Mouse (Mus musculus): Measurements from ENCODE around the gene Gcn1l1.
A peak's percentile ranks its signal among the peaks of the same experiment; 100 is the strongest.

Gcn1l1 gene

DNA sequence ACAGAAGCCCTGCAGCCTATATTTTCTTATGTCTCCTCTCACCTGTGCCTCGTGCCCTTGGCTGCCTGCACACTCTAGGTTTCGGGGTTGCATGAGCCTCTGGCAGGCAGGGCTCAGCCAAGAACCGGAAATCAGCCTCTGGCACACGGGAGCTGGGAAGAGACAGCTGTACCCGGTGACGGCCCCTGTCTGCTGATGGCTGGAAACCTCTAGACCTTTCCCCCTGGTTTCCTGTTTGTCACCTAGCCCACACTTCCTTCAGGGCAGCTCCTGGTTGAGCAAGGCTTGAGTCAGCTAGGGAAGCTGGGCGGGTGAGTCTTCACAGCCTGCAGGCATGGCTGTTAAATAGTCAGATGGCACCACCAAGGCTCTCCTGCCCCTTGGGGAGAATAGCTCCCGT is 30.2 kb upstream of the Gcn1l1 start:
- no peak for DNase-seq (ENCODE audit: low spot score in 2 of 2)

DNA sequence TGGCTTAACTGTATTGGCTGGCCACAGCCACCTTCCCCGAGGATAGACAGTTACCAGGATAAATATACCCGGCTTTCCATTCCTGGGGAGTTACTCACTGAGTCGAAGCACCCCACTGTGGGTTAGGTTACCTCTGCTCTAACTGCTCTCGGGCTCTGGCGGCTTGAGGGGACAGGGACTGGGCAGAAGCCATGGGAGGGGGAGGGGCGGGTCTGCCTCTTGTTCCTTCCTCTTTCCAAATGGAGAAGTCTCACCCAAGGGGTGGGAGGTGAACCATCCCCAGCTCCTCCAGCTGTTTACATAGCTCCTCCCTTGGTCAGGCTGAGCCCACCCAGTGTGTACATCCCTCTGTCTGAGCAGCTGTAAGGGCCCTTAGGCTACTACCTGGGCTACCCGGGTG is 29.4 kb upstream of the Gcn1l1 start:
- DNase-seq (ENCODE audit: low spot score in 2 of 2) = no peak

DNA sequence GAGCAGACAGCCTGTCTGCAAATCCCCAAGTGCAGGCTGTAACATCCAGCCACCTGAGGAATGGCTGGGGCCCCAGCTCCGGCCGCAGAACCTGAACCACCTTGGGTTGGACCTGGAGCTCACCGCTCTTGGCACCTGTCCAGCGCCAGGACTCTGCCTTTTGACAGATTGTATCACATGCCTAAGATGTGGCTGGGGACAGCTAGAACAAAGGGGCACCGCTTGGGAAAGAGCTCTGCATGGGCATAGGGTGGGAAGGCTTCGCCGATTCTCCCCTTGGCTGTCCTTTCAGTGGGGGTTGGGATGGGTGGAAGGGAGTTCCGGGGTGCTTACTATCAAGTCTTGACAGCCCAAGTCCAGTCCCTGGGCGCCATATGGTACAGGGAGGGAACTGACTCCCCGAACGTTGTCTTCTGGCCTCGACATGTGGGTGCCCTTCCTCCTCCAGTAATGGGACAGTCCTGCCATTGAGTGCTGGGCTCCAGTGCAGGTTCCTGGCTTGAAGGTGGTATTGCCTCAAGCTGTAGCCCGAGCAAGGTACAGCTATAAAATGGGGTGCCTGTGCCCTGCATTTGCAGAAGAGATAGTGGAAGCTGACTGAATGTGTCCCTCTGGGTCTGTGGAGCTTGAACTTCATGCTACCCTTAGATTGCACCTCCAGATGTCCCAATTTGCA is 26.9 kb upstream of the Gcn1l1 start:
- DNase-seq (ENCODE audit: low spot score in 2 of 2) = no peak

DNA sequence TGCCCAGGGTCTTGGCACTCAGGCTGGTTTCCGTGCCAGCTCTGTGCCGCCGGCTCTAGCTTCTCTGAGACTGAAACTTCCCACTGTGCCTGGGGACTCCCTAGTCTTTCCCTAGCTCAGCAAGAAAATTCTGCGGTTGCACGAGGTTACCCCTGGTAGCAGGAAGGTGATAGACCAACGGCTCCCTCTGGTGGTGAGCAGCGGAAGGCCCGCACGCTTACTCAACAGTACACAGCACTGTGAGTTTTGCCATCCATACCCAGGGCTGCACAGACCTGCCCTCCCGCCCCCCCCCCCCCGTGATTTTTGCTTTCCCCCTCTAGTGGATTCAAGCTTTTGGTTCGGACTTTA is 26.4 kb upstream of the Gcn1l1 start:
- peak; percentile 81 to 92 for DNase-seq (ENCODE audit: low spot score in 2 of 2)

DNA sequence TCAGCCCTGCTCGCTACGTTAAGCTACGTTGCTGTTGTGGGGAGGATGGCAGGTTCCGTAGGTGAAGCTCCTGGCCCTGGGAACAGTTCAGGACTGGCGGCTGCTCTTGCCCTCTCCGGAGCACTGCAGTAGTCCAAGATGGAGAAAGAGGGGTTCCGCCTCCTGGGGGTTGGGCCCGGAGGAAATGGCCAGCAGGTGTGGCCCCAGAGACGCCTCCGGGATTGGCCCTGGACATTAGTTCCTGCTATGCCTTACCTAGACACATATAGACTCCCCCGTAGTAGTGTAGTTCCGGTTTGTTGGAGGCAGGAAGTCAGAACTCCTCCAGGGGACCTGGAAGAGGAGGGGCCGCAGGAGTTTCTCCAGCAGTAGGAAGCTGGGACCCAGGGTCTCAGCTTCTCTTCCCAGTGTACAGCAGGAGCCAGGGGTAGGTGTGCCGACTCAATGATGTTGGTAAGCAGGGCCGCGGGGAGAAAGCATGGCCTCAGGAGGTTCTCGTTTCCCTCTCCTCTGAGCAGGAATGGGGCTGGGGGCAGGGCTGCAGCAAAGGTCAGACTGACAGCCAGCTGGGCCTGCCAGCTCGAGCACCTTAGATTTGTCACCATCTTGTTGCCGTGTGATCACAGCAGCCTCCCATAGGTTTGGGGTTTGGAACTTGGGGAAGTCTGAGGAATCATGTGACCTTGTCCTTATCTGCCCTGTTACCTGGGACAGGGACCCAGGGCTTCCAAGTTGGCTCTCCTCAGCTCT is 22.2 kb upstream of the Gcn1l1 start:
- no peak for DNase-seq (ENCODE audit: low spot score in 2 of 2)

DNA sequence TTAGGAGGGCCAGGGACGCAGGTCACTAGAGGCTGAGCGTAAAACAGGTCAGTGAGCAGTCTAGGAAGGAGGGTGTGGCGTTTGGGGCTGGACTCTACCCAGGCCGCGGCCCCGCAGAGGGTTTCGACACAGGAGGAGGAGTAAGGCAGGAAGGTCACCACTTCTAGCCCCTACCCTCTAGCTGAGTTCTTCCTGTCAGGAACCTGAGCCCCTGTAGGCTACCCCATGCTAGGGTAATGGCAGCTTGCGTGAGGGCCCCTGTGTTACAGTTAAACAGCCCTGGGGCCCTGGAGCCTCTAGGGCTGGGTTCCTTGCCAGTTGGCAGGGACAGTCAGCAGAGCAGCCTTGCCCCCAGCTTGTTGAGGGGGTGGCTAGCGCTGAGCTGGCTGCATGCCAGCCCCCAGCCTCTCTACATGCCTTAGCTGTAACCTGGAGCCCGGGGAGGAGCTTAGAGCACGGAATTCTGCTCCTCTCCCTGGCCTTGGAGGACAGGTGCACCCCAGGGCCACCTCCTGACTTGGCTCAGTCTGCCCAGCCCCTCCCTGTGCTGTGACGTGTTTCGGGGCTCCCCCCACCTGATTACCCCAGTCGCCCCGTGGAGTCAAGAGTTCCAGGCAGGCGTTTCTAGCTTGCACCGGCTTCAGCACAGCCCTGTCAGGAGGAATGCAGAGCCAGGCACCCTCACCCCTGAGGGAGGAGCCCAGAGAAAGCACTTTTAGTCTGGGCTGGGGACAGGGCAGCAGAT is 21.4 kb upstream of the Gcn1l1 start:
- peak in 1 of 2 experiments; percentile 51 for DNase-seq (ENCODE audit: low spot score in 2 of 2)

DNA sequence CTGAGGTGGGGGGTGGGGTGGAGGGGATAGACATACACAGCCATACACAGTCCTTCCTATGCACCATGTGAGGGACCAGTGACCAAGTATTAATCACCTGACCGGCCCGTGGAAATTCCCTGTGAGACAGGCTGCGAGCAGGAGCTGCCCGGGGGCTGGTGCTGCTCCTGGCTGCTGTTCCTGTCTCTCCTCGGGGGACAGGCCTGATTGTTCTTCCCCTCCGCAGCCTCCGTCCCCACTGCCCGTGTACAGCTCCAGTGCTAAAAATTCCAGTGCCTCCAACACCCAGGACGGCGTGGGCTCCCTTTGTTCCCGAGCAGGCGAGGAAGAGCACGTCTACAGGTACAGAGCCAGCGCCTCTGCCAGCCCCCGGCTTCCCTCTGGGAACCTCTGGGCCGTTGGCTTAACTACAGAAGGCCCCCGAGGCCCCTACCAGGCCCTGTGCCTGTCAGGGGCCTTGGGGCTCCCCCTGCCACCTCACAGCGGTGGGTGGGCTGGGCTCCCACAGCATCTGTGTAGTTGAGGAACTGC is 20.3 kb upstream of the Gcn1l1 start:
- DNase-seq (ENCODE audit: low spot score in 2 of 2) = no peak

DNA sequence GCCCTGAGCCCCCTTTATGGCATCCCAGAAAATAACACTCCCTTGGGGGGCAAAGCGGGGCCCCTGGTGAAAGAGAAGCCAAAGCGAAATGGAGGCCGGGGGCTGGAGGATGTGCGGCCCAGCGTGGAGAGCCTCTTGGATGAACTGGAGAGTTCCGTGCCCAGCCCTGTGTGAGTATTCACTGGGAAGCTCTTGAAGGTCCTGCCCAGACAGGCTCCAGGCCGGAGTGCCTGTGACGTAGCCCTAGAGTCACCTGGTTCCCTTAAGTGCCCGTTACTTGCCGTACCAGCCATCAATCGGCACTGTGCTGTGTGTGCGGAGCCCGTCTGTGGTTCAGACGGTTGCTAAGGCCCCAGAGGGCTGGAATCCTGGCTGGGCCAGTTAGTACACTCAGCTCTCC is 19.4 kb upstream of the Gcn1l1 start:
- DNase-seq (ENCODE audit: low spot score in 2 of 2) = no peak

DNA sequence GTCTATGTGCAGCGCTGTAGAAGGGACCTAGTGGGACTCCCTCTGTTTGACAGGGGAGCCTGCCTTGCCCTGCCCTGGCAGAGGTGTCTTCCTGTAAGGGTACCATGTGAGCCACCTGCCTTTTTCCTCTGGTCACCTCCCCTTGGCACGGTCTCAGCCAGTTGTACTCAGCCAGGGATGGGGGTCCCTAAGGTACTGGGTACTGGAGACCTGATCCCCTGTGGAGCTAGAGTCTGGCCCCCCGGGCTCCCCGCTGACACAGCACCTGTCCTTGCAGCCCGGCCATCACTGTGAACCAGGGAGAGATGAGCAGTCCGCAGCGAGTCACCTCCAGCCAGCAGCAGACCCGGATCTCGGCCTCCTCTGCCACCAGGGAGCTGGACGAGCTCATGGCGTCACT is 18.5 kb upstream of the Gcn1l1 start:
- no peak for DNase-seq (ENCODE audit: low spot score in 2 of 2)

DNA sequence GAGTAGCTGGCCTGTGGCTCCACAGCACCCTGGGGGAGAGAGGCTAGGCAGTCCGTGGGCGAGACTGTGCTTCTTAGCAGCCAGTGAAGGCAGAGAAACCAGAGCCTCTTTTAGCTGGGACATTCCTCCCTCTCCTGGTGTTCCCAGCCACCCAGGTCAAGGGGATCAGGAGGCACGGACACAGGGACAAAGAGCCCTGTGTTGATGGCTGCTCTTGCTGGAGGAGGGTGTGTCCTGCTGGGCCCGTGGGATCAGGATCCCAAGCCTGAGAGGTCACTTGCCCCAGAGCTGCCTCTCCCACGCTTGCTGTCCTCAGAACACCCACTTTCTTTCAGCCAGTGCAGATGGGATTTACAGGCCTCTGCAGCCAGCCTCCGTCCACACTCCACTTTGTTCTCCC is 18.0 kb upstream of the Gcn1l1 start:
- DNase-seq (ENCODE audit: low spot score in 2 of 2) = no peak

DNA sequence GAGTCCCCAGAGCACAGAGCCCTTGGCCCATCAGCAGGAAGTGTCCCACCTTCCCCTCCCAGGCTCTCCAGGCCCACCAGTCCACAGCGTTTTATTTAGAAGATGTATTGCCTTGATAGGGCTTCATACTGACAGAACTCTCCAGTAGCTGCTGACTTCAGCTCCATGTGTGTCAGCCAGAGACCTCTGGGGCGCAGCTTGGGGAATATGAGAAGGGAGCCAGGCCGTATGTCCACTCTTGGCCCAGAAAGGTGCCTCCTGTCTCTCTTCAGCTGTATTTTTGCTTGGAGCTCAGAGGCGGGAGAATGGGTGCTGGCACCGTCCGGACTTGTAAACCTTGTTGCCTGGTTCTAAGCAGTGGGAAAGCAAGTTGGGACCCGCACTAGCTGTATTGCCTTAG is 17.6 kb upstream of the Gcn1l1 start:
- no peak for DNase-seq (ENCODE audit: low spot score in 2 of 2)

DNA sequence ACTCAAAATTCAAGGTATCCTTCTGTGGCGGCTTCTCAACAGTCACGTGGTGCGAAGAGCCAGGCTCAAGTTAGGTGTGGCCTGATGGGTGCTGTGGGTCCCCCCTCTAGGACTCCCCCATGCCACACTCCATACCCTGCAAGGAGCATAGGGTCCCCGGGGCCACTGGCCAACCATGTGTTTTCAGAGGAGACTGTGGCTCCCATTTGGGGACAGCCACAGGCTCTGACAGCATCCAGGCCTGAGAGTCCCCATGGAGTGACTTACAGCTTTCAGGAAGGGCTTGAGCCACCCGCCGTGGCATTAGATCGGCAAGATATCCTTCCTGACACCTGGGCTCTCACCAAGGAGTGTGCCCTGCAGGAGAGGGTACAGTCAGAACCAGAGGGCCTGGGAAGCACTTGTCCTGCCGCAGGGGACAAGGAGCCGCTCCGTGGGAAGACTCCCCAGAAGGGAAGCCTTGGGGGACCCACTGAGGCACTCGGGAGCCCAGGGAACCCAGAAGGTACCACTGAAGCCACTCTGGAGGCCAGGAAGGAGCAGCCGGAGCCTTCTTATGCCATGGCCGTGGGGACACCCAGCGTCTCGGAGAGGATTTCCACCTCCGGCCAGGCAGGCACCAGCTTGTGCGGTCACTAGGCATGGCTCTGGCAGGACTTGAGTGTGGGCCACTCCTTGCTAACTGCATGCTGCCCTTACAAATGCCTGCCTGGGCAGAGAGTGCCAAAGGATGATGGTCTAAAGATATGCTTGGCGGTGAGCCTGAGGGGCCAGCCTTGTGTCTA is 16.4 kb upstream of the Gcn1l1 start:
- no peak for DNase-seq (ENCODE audit: low spot score in 2 of 2)

DNA sequence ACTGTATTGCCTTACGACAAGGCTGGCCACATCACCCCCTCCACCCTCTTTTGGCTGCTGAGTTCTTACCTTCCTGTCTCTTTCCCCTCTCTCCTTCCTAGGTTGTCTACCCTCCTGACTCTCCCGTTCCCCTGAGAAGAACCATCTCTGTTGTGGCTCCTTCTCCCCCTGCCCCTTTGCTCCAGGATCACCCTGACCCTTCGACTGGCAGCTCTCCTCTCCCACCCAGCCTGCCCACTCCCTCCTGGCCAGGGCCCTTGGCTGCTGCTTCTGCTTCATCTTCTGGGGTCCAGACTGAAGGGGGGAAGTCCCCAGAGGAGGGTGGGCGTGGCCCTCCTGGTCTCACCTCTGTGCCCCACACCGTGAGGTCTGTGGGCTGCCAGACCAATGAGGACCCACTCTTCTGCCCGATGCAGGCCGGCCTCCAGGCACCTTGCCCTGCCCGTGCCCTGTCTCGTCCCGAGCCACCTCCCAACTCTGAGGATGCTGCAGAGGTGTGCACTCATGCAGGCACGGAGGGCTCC is 14.5 kb upstream of the Gcn1l1 start:
- DNase-seq (ENCODE audit: low spot score in 2 of 2) = no peak

DNA sequence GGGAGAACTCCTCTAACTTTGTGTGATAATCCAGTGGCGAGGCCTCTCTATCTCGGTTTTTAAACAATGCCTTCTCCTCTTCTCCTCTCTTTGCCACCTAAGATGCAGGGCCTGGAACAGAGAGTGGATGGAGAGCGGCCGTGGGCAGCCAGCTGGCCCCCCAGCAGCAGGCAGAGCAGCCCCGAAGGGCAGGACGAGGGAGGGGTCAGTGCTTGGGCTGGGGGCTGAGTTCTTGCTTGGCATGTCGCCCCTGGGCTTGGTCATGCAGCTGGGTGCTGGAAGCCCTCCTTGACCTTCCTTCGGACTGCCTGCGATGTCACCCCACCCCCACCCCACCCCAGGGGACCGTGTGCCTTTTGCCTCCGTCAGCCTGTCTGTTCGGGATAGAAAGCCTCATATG is 13.7 kb upstream of the Gcn1l1 start:
- no peak for DNase-seq (ENCODE audit: low spot score in 2 of 2)

DNA sequence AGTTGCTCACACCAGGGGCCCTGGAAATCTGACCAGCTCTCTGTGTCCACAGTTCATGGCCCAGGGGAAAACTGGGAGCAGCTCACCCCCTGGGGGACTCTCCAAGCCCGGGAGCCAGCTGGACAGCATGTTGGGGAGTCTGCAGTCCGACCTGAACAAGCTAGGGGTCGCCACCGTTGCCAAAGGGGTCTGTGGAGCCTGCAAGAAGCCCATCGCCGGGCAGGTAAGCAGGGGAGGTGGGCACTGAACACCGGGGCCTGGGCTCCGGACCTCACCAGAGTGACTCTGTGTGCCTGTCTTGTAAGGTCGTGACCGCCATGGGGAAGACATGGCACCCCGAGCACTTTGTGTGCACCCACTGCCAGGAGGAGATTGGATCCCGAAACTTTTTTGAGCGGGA is 13.3 kb upstream of the Gcn1l1 start:
- DNase-seq (ENCODE audit: low spot score in 2 of 2) = no peak

DNA sequence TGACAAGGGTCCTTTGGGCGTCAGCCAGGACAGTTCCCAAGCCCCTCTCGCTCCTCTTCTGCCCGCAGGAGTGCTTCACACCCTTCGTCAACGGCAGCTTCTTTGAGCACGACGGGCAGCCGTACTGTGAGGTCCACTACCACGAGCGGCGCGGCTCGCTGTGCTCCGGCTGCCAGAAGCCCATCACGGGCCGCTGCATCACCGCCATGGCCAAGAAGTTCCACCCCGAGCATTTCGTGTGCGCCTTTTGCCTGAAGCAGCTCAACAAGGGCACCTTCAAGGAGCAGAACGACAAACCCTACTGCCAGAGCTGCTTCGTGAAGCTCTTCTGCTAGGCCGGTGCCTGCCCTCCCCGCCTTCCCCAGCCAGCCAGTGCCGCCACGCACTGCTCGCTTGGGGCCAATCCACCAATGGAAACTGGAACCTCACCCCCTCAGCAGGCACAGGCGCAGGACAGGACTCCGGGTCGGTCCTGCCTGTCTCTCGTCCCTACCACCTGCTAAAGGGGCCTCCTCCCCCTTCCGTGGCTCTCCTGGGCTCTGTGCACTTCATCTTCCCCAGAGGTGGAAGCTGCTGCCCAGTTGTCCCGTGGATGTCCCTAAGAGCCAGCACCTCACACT is 11.1 kb upstream of the Gcn1l1 start:
- DNase-seq (ENCODE audit: low spot score in 2 of 2) = no peak

DNA sequence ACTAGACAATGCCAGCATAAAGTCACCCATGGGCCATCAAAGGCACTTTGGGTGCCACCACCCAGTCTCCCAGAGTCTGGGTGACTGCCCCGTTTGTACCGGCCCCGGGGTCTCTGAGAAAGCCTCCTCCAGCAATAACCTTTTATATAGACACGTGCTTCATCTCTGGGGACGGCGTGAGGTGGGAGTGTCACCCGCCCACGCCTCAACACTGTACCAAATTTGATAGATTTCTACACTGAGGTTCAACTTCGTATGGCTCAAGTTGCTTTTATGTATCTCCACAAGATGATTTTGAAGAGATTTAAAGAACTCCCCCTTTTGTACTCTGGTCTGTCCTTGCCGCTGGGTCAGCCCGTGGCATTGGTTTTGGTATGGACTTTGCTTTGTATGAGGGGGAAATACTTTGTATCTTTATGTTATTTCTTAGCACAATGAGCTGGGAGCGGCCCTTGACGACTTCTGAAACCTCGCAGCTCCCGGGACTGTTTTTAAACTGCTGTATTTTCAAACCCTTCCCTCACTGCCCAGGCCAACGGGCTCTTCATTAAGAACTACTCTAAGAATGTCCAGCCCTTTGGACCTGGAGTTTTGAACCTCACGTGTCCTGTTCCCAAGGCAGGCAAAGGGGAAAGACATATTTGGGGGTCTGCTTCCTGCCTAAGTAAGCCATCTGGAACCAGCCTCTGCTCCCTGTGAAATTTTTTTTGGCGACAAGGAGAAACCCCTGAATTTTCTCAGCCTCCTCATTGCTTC is 10.3 kb upstream of the Gcn1l1 start:
- DNase-seq (ENCODE audit: low spot score in 2 of 2) = no peak

DNA sequence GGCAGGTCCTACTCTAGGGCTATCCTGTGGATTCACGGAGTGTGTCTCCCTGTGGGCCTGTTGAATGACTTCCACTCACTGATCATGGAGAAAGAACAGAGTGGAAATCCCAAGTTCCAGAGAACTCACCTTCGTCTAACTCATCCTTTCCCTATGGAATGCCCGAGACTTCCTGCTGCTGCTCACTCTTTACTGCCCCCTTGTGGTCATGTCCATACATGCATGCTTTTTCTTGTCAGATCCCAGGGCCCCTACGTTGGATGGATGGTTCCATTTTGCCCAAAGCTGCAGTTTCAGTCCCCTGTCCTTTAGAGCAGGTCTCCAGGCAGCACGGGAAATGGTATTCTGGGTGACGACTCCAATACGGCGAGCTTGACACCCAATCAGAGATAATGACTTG is 8.8 kb upstream of the Gcn1l1 start:
- DNase-seq (ENCODE audit: low spot score in 2 of 2) = peak in 1 of 2 experiments; percentile 70

DNA sequence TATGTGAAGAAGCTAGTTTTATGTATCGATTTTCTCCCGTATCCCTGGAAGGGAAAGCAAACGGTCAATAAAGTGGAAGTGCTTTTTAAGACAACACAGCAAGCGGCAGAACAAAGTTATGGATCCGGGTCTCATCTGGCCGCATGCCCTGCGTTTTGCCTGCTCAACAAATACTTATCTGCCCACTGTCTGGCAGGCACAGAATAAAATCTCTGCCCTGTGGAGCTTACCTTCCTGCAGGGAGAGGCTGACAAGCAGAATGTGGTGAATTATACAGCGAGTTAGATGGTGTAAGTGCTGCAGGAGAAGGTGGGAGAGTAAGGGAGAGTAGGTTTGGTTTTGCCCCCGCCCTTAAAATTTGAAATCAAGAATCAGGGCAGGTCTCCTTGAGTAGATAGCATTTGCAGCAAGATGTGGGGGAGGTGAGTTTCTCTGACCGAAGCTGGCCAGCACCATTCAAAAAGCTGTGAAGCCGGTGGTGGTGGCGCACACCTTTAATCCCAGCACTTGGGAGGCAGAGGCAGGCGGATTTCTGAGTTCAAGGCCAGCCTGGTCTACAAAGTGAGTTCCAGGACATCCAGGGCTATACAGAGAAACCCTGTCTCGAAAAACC is 6.8 kb upstream of the Gcn1l1 start:
- no peak for DNase-seq (ENCODE audit: low spot score in 2 of 2)

All from frontal cortex, postnatal 14 days (tissue).